Mouse (Mus musculus): ENCODE measurements at regions not wholly inside any gene's neighbourhood (a gene's known extent, or its start where the extent isn't known, plus 50 kb on each side); places are given as distances from the start of the nearest gene placed in this dataset.

- Histone ChIP-seq H3K9me3 (no peaks in the 10 kb centered on the region), H3K27me3 (no peaks in the 10 kb centered on the region), H3K27ac (no peak overlapping the region), H3K4me1 (replicated peaks) (no peaks in the 10 kb centered on the region), H3K36me3 (no peaks in the 10 kb centered on the region), H3K9ac (replicated peaks) (no peak overlapping the region), H3K4me2 (no peak overlapping the region), H3K4me3 (replicated peaks) (no peak overlapping the region)
- ATAC-seq (ENCODE audit: insufficient number of reproducible peaks, insufficient read depth, low FRiP score, low TSS enrichment, low read depth) = no peak
- 58% methylated on average over 6 of the region's 6 CpGs for WGBS
Observed at GRCm38 (mm10) chr4:56362121-56362520, 377.7 kb upstream of the Gm26657 start.

GRCm38 (mm10) chr4:56349216-56349615, 390.7 kb upstream of the Gm26657 start:
- Histone ChIP-seq H3K36me3 (no peaks in the 10 kb centered on the region), H3K9ac (replicated peaks) (no peak overlapping the region), H3K27me3 (no peaks in the 10 kb centered on the region), H3K4me1 (replicated peaks) (no peaks in the 10 kb centered on the region), H3K9me3 (no peaks in the 10 kb centered on the region), H3K4me2 (no peak overlapping the region), H3K4me3 (replicated peaks) (no peak overlapping the region), H3K27ac (no peak overlapping the region)
- ATAC-seq (ENCODE audit: insufficient number of reproducible peaks, insufficient read depth, low FRiP score, low TSS enrichment, low read depth) = no peak
- WGBS = 73% methylated on average over 5 of the region's 5 CpGs

DNA sequence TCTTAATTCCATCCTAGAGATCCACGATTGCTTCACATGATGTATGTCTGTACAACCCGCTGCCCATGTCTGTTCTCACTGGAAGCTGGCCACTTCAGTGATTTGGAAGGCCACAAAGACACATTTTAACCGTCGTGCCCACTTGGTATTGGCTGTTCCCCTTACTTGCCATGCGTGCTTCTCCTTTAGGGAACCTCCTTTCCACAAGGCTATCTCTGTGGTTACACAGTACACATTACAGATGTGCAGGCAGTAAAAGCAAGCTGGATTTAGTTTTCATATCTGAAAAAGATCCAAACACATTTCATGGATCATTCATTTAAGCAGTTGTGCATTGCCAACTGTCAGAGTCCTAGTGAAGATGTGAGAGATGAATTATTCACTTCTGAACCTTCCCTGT, 414.7 kb upstream of the Gm26657 start:
- Histone ChIP-seq H3K4me2 (no peak overlapping the region), H3K4me1 (replicated peaks) (no peaks in the 10 kb centered on the region), H3K9ac (replicated peaks) (no peak overlapping the region), H3K27ac (no peak overlapping the region), H3K27me3 (no peaks in the 10 kb centered on the region), H3K4me3 (replicated peaks) (no peak overlapping the region), H3K36me3 (no peaks in the 10 kb centered on the region), H3K9me3 (no peaks in the 10 kb centered on the region)
- WGBS = 92% methylated on average over 5 of the region's 5 CpGs
- ATAC-seq (ENCODE audit: insufficient number of reproducible peaks, insufficient read depth, low FRiP score, low TSS enrichment, low read depth) = no peak

- no peaks in the 10 kb centered on the region for H3K27me3 ChIP-seq
- no peak overlapping the region for H3K4me2 ChIP-seq
- 83% methylated on average over 4 of the region's 4 CpGs for WGBS
- H3K36me3 ChIP-seq = no peaks in the 10 kb centered on the region
- H3K4me1 ChIP-seq (replicated peaks) = no peaks in the 10 kb centered on the region
- H3K9me3 ChIP-seq = no peaks in the 10 kb centered on the region
- H3K9ac ChIP-seq (replicated peaks) = no peak overlapping the region
- no peak overlapping the region for H3K4me3 ChIP-seq (replicated peaks)
- H3K27ac ChIP-seq = no peak overlapping the region
- ATAC-seq (ENCODE audit: insufficient number of reproducible peaks, insufficient read depth, low FRiP score, low TSS enrichment, low read depth) = no peak
Observed at GRCm38 (mm10) chr4:56319134-56319533, 420.7 kb upstream of the Gm26657 start.

- H3K4me1 ChIP-seq (replicated peaks) = 0 out of 2 replicates have a peak, but pooled peaks cover 5% of the 10 kb centered on the region
- H3K36me3 ChIP-seq = no peaks in the 10 kb centered on the region
- H3K9ac ChIP-seq (replicated peaks) = no peak overlapping the region
- ATAC-seq (ENCODE audit: insufficient number of reproducible peaks, insufficient read depth, low FRiP score, low TSS enrichment, low read depth) = no peak
- H3K4me2 ChIP-seq = no peak overlapping the region
- H3K27ac ChIP-seq = no peak overlapping the region
- WGBS = 79% methylated on average over 6 of the region's 6 CpGs
- no peak overlapping the region for H3K4me3 ChIP-seq (replicated peaks)
- no peaks in the 10 kb centered on the region for H3K9me3 ChIP-seq
- H3K27me3 ChIP-seq = no peaks in the 10 kb centered on the region
Observed at GRCm38 (mm10) chr4:56305664-56306330, 434.1 kb upstream of the Gm26657 start.

- H3K4me3 ChIP-seq (replicated peaks) = no peak overlapping the region
- 0 out of 2 replicates have a peak, but pooled peaks cover 5% of the 10 kb centered on the region for H3K4me1 ChIP-seq (replicated peaks)
- WGBS = 74% methylated on average over 2 of the region's 2 CpGs
- H3K9ac ChIP-seq (replicated peaks) = no peak overlapping the region
- H3K27ac ChIP-seq = no peak overlapping the region
- no peaks in the 10 kb centered on the region for H3K27me3 ChIP-seq
- H3K36me3 ChIP-seq = no peaks in the 10 kb centered on the region
- no peak for ATAC-seq (ENCODE audit: insufficient number of reproducible peaks, insufficient read depth, low FRiP score, low TSS enrichment, low read depth)
- no peaks in the 10 kb centered on the region for H3K9me3 ChIP-seq
- no peak overlapping the region for H3K4me2 ChIP-seq
Observed at GRCm38 (mm10) chr4:56304275-56304674, 435.6 kb upstream of the Gm26657 start.

DNA sequence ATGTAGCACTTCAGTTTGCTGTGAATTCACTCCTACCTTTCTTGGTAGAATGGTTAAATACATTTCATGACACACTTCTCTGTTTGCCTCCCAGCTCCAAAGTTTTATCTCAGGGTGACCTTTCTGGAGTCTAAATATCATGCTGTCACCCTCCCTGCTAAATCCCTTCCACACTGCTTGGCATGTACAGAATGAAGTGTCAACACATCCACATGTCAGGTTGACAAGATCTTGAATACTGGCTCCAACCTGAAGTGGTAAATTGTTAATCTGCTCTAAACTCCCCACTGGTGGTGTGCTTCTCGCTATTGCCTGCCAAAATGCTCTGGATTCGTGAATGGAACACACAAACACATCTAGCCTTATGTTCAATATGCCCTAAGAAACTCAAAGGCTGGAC, 451.9 kb upstream of the Gm26657 start:
- ATAC-seq (ENCODE audit: insufficient number of reproducible peaks, insufficient read depth, low FRiP score, low TSS enrichment, low read depth) = no peak
- H3K36me3 ChIP-seq = no peaks in the 10 kb centered on the region
- no peaks in the 10 kb centered on the region for H3K4me1 ChIP-seq (replicated peaks)
- no peaks in the 10 kb centered on the region for H3K9me3 ChIP-seq
- WGBS = 83% methylated on average over 2 of the region's 2 CpGs
- no peak overlapping the region for H3K4me2 ChIP-seq
- no peak overlapping the region for H3K27ac ChIP-seq
- H3K27me3 ChIP-seq = no peaks in the 10 kb centered on the region
- no peak overlapping the region for H3K9ac ChIP-seq (replicated peaks)
- no peak overlapping the region for H3K4me3 ChIP-seq (replicated peaks)

DNA sequence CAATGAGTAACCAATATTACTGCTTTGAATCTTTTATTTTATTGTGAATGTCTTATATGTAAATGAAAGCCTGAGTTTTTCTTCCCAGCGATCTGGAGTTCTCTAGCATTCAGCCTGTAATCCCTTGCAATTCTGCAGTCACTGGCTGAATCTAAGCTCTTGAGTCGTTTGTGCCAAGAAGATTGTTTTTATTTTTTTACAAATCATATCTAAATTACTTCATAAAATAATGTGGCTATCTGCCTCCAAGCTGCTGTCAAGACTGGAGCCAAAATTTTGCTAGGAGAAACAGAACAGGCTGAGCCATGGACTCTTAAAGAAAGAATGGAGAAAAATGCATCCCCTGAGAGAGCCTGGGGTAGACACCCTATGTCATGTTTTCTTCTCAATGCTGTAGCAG, 455.4 kb upstream of the Gm26657 start:
- no peaks in the 10 kb centered on the region for H3K36me3 ChIP-seq
- H3K9ac ChIP-seq (replicated peaks) = no peak overlapping the region
- no peak overlapping the region for H3K4me3 ChIP-seq (replicated peaks)
- no peaks in the 10 kb centered on the region for H3K27me3 ChIP-seq
- no peaks in the 10 kb centered on the region for H3K4me1 ChIP-seq (replicated peaks)
- no peaks in the 10 kb centered on the region for H3K9me3 ChIP-seq
- no peak for ATAC-seq (ENCODE audit: insufficient number of reproducible peaks, insufficient read depth, low FRiP score, low TSS enrichment, low read depth)
- no peak overlapping the region for H3K4me2 ChIP-seq
- no peak overlapping the region for H3K27ac ChIP-seq
- WGBS = 75% methylated on average over 2 of the region's 2 CpGs

GRCm38 (mm10) chr4:56275836-56276235, 464.0 kb upstream of the Gm26657 start:
- H3K9me3 ChIP-seq = no peaks in the 10 kb centered on the region
- H3K4me1 ChIP-seq (replicated peaks) = no peaks in the 10 kb centered on the region
- no peak overlapping the region for H3K4me2 ChIP-seq
- no peaks in the 10 kb centered on the region for H3K36me3 ChIP-seq
- H3K4me3 ChIP-seq (replicated peaks) = no peak overlapping the region
- H3K27ac ChIP-seq = no peak overlapping the region
- no peak overlapping the region for H3K9ac ChIP-seq (replicated peaks)
- no peak for ATAC-seq (ENCODE audit: insufficient number of reproducible peaks, insufficient read depth, low FRiP score, low TSS enrichment, low read depth)
- no peaks in the 10 kb centered on the region for H3K27me3 ChIP-seq
- 87% methylated on average over 3 of the region's 3 CpGs for WGBS

DNA sequence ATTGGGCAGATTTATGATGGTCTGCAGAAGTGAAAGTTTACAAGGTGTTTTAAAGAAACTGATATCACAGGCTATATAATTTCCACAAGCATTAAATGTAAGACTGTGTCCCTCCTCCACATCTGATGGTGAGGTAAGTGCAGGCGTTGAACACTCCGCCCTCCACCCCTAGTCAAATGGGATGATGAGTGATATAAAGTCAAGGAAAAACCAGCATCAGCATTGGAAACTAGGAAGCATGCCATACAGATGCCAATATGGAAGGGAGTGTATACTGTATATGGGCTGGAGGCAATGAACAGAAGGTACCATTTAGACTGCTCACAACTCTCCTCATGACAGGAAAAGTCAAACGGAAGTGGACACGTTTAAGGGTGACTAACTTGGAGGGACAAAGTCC, 468.5 kb upstream of the Gm26657 start:
- no peak for ATAC-seq (ENCODE audit: insufficient number of reproducible peaks, insufficient read depth, low FRiP score, low TSS enrichment, low read depth)
- no peaks in the 10 kb centered on the region for H3K27me3 ChIP-seq
- no peak overlapping the region for H3K27ac ChIP-seq
- no peaks in the 10 kb centered on the region for H3K36me3 ChIP-seq
- WGBS = 83% methylated on average over 4 of the region's 4 CpGs
- H3K4me3 ChIP-seq (replicated peaks) = no peak overlapping the region
- H3K9me3 ChIP-seq = no peaks in the 10 kb centered on the region
- no peak overlapping the region for H3K4me2 ChIP-seq
- no peaks in the 10 kb centered on the region for H3K4me1 ChIP-seq (replicated peaks)
- no peak overlapping the region for H3K9ac ChIP-seq (replicated peaks)

DNA sequence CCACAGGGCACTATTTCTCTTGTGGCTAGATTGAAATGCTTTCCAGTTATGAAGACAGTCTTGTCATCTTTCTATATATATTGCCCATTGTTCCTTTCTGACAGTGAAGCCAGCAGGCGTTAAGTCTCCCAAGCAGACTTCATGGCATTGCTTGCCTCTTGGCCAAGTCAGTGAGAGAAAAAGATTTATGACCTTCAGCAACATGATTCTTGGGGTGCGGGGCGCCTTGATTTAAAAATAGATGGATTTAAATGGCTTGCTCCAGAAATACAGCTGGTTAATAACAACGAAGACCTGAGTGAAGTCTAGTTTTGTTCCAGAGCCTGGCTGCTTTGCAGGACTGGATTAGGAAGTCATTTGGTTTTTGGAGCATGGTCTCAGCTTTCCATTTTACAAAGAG, 475.2 kb upstream of the Gm26657 start:
- Histone ChIP-seq H3K4me3 (replicated peaks) (no peak overlapping the region), H3K36me3 (no peaks in the 10 kb centered on the region), H3K27me3 (no peaks in the 10 kb centered on the region), H3K9ac (replicated peaks) (no peak overlapping the region), H3K27ac (no peak overlapping the region), H3K4me2 (no peak overlapping the region), H3K9me3 (no peaks in the 10 kb centered on the region), H3K4me1 (replicated peaks) (peaks cover 4% of the 10 kb centered on the region; the same call in 1 of the 2 replicates)
- no peak for ATAC-seq (ENCODE audit: insufficient number of reproducible peaks, insufficient read depth, low FRiP score, low TSS enrichment, low read depth)
- WGBS = 67% methylated on average over 4 of the region's 4 CpGs

DNA sequence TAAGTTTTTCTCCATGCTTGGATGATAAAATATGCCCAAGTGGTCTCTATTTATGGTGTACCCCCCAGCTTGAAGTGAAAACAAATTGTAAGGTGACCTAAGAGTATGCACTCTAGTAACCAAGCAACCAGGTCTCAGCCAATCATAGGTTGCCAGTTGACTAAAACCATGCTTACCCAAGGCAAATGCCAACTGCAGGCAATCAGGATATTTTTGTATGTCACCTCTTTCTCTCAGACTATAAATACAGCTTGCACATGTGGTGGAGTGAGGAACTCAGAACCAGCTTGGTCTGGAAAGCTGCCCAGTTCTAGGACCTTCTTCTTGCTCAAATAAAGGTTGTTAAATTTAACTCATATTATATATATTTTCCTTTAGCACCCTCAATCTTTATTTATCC, 476.0 kb upstream of the Gm26657 start:
- H3K36me3 ChIP-seq = no peaks in the 10 kb centered on the region
- no peak overlapping the region for H3K4me3 ChIP-seq (replicated peaks)
- no peak for ATAC-seq (ENCODE audit: insufficient number of reproducible peaks, insufficient read depth, low FRiP score, low TSS enrichment, low read depth)
- no peak overlapping the region for H3K9ac ChIP-seq (replicated peaks)
- H3K27ac ChIP-seq = no peak overlapping the region
- peaks cover 4% of the 10 kb centered on the region; the same call in 1 of the 2 replicates for H3K4me1 ChIP-seq (replicated peaks)
- no peaks in the 10 kb centered on the region for H3K27me3 ChIP-seq
- H3K9me3 ChIP-seq = no peaks in the 10 kb centered on the region
- H3K4me2 ChIP-seq = no peak overlapping the region

Data from limb, embryonic 12.5 days (tissue).